Mouse (Mus musculus) embryonic facial prominence, embryonic 14.5 days (tissue): ENCODE measurements around the gene Tmem117. TPM values are rescaled to one million over a fixed set of nuclear protein-coding genes. Genes with fewer than 3 reads are reported as not detected.

Experiments used
- ATAC-seq: fragments of 200-750 bp; cut with Nextera tagmentation; 2 replicates; pipeline ENCODE4 v1.8.0; 2017; ENCODE audit warnings: low read depth, moderate number of reproducible peaks, moderate TSS enrichment
- DNase-seq: peaks from one replicate; pipeline ENCODE4 v3.0.0-alpha.2; 2015; ENCODE audit warnings: low spot score
- H3K27ac ChIP-seq: fragments of 300-500 bp; sonication (generic); replicated peaks from 2 replicates; pipeline ENCODE4 v1.5.1; 2014; ENCODE audit warnings: low read depth, mild to moderate bottlenecking, low read length, moderate library complexity
- H3K27me3 ChIP-seq: fragments of 300-500 bp; sonication (generic); replicated peaks from 2 replicates; pipeline ENCODE4 v1.6.1; 2014; ENCODE audit warnings: low read length; ENCODE audit not compliant: control insufficient read depth, insufficient read depth
- H3K36me3 ChIP-seq: fragments of 300-500 bp; sonication (generic); 2 replicates; pipeline ENCODE4 v1.6.1; 2014; ENCODE audit warnings: low read length, mixed read lengths; ENCODE audit not compliant: control insufficient read depth, insufficient read depth
- H3K4me1 ChIP-seq: fragments of 300-500 bp; sonication (generic); 2 replicates; pipeline ENCODE4 v1.6.1; 2014; ENCODE audit warnings: antibody characterized with exemption, low read length; ENCODE audit not compliant: control insufficient read depth, insufficient read depth
- H3K4me2 ChIP-seq: fragments of 300-500 bp; sonication (generic); 2 replicates; pipeline ENCODE4 v1.6.1; 2014; ENCODE audit warnings: low read depth, mild to moderate bottlenecking, low read length, moderate library complexity, mixed read lengths
- H3K4me3 ChIP-seq: fragments of 300-500 bp; sonication (generic); 2 replicates; pipeline ENCODE4 v1.5.1; 2014; ENCODE audit warnings: low read depth, mild to moderate bottlenecking, low read length
- H3K9ac ChIP-seq: fragments of 300-500 bp; sonication (generic); 2 replicates; pipeline ENCODE4 v1.6.1; 2014; ENCODE audit warnings: low read depth, mild to moderate bottlenecking, low read length, moderate library complexity, mixed read lengths
- H3K9me3 ChIP-seq: fragments of 300-500 bp; sonication (generic); 2 replicates; pipeline ENCODE4 v1.6.1; 2016; ENCODE audit warnings: low read length; ENCODE audit not compliant: control insufficient read depth
- WGBS: fragments of 180-500 bp; shearing (Covaris S2); extraction: QIAGEN DNeasy Blood & Tissue Kit; methylation state at CpG from one replicate; pipeline ENCODE4 v1.1.7; 2014; 5-methylcytosine and 5-hydroxymethylcytosine counted together
- polyA plus RNA-seq: library from polyadenylated mRNA; unstranded; fragments of >200 nt; fragmentation: Nextera tagmentation; extraction: Ambion mirVana; gene quantifications from 2 replicates; pipeline ENCODE4 v1.2.1, GENCODE M21; 2014

Gene Tmem117
- polyA plus RNA-seq, 1 experiment from 2014 or later, result 11.1 TPM

DNA sequence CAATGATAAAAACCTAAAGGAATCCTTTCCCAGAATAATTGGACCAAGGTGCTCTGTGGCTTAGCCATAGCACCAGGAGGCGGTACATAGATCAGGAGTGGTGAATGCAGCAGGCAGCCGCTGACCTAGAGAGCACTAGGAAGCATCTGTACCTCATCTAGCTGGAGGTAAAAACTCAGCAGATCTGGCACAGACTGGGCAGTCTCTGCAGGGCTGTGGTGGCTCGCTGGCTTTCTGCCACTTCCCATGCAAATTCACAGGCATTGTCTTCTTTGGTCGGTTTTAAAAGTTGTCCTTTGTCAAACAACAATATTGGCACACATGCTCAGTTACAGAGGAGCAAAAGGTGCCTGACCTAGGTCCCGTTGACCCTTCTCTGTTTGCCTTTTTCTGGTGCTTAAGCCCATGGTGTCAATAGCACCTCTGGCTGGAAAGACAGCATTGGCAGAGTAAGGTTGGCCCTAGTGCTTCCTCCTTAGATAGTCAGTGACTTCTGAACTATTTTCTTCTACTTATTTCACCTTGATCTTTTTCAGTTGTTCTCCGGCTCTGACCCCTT lies 420.2 kb downstream of the Tmem117 start:
- no peaks in the 10 kb centered on the region for H3K9me3 ChIP-seq
- no peak overlapping the region for H3K4me3 ChIP-seq
- ATAC-seq (no peak), DNase-seq (peak; percentile 36)
- no peak overlapping the region for H3K9ac ChIP-seq
- 58% methylated on average over 6 of the region's 6 CpGs for WGBS
- H3K4me1 ChIP-seq, result peaks cover 10% of the 10 kb centered on the region; the same call in 1 of the 2 replicates
- H3K27me3 ChIP-seq, result no peaks in the 10 kb centered on the region
- H3K36me3 ChIP-seq, result no peaks in the 10 kb centered on the region
- H3K27ac ChIP-seq, result no peak overlapping the region
- H3K4me2 ChIP-seq, result no peak overlapping the region

DNA sequence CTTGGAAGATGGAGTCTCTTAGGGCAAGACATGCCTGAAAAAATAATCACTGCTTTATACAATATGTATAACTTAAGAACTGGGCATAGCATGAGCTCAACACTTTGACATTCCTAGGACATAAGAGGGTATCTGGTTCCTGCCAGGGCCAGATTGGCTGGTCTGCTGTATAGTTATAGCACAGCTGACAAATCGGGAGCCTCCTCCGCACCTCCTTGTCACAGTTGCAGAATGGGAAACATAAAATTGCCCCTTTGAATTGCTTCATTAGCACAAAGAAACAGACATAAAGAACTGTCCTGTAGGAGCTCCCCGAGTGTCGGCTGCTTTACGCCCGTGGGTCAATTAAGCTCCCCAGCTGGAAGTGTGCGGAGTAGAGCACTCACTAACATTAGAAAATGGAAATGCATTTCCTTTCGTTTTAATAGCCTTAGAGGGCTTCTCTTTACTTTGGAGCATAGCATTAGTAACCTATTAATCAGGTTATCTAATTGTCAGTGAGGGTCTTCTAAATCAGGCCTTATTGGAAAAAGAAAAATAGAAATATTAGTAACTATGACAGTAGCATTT lies 426.1 kb downstream of the Tmem117 start:
- no peaks in the 10 kb centered on the region for H3K4me1 ChIP-seq

GRCm38 (mm10) chr15:95068023-95068422 lies 439.0 kb downstream of the Tmem117 start:
- WGBS, result 78% methylated on average over 1 of the region's 1 CpGs
- no peak for DNase-seq
- Histone ChIP-seq H3K4me1 (no peaks in the 10 kb centered on the region), H3K27ac (no peak overlapping the region), H3K4me2 (no peak overlapping the region), H3K36me3 (no peaks in the 10 kb centered on the region), H3K9ac (no peak overlapping the region), H3K4me3 (no peak overlapping the region), H3K9me3 (no peaks in the 10 kb centered on the region), H3K27me3 (no peaks in the 10 kb centered on the region)
- no peak for ATAC-seq

More for the DNA sequence above, 426.1 kb downstream of the Tmem117 start:
- DNase-seq (no peak), ATAC-seq (no peak)
- Histone ChIP-seq H3K4me2 (no peak overlapping the region), H3K9ac (no peak overlapping the region), H3K27ac (no peak overlapping the region), H3K27me3 (no peaks in the 10 kb centered on the region), H3K4me3 (no peak overlapping the region), H3K9me3 (no peaks in the 10 kb centered on the region), H3K36me3 (no peaks in the 10 kb centered on the region)
- 78% methylated on average over 8 of the region's 8 CpGs for WGBS

GRCm38 (mm10) chr15:95068799-95069198 lies 439.8 kb downstream of the Tmem117 start:
- 71% methylated on average over 1 of the region's 1 CpGs for WGBS

DNA sequence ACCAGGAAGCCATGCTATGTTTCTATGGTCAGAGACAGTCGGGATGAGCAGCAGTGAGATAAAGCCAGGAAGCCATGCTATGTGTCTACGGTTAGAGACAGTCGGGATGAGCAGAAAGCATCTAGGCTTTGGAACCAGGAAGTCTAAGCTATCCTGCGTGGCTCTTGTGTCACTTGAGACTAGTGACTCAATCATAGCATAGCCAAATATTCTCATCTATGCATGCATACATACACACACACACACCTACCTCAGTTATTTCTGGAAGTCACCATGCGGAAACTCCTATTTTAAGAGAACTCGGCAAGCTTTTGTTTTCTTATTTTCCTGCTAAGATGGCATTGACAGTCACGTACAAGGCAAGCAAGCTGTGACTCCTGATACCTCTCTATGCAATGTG lies 441.8 kb downstream of the Tmem117 start:
- Histone ChIP-seq H3K4me2 (no peak overlapping the region), H3K27me3 (no peaks in the 10 kb centered on the region), H3K27ac (no peak overlapping the region), H3K4me1 (no peaks in the 10 kb centered on the region), H3K4me3 (no peak overlapping the region), H3K9ac (no peak overlapping the region), H3K9me3 (no peaks in the 10 kb centered on the region), H3K36me3 (no peaks in the 10 kb centered on the region)
- DNase-seq (no peak), ATAC-seq (no peak)
- 90% methylated on average over 7 of the region's 7 CpGs for WGBS

More at GRCm38 (mm10) chr15:95068799-95069198, 439.8 kb downstream of the Tmem117 start:
- Histone ChIP-seq H3K36me3 (no peaks in the 10 kb centered on the region), H3K27ac (no peak overlapping the region), H3K4me2 (no peak overlapping the region), H3K27me3 (no peaks in the 10 kb centered on the region), H3K9ac (no peak overlapping the region), H3K4me3 (no peak overlapping the region), H3K9me3 (no peaks in the 10 kb centered on the region), H3K4me1 (no peaks in the 10 kb centered on the region)
- no peak for DNase-seq
- ATAC-seq, result no peak

DNA sequence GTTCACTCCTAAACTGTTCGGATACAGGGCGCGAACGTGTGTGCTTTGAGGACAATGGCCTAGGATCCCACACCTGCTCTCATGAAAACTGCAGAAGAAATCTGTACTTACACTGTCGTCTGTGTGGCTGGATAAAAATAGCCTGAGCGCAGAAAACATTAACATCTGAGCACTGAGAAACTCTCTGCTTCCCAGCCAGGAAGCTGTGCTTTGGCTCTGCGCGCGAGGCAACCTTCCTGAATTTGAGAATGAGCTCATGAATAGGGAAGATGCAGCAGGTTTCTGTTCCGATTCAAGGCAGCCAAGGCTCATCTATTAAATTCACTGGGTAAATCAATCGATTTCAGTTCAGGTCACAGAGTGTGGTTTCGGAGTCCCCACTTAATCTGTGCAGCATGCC lies 446.3 kb downstream of the Tmem117 start:
- H3K4me1 ChIP-seq, result no peaks in the 10 kb centered on the region
- 80% methylated on average over 12 of the region's 12 CpGs for WGBS
- no peak overlapping the region for H3K4me3 ChIP-seq
- no peaks in the 10 kb centered on the region for H3K9me3 ChIP-seq
- no peak overlapping the region for H3K27ac ChIP-seq
- no peak for ATAC-seq
- no peak for DNase-seq
- H3K27me3 ChIP-seq, result no peaks in the 10 kb centered on the region; the same call in 1 of the 2 replicates
- H3K9ac ChIP-seq, result no peak overlapping the region
- H3K36me3 ChIP-seq, result no peaks in the 10 kb centered on the region
- no peak overlapping the region for H3K4me2 ChIP-seq

- H3K4me1 ChIP-seq, result no peaks in the 10 kb centered on the region
- H3K9ac ChIP-seq, result no peak overlapping the region
- ATAC-seq (peak; percentile 33; the same call in 1 of the 2 replicates), DNase-seq (peak; percentile 26)
- 88% methylated on average over 11 of the region's 11 CpGs for WGBS
- H3K4me2 ChIP-seq, result no peak overlapping the region
- no peaks in the 10 kb centered on the region for H3K36me3 ChIP-seq
- no peak overlapping the region for H3K27ac ChIP-seq
- no peaks in the 10 kb centered on the region for H3K9me3 ChIP-seq
- no peaks in the 10 kb centered on the region; the same call in 1 of the 2 replicates for H3K27me3 ChIP-seq
- no peak overlapping the region for H3K4me3 ChIP-seq
These were observed 452.6 kb downstream of the Tmem117 start for GRCm38 (mm10) chr15:95081654-95082053.

GRCm38 (mm10) chr15:95085962-95086361 lies 456.9 kb downstream of the Tmem117 start:
- no peak overlapping the region for H3K4me2 ChIP-seq
- H3K9me3 ChIP-seq, result no peaks in the 10 kb centered on the region
- H3K36me3 ChIP-seq, result no peaks in the 10 kb centered on the region
- no peak for ATAC-seq
- H3K27ac ChIP-seq, result no peak overlapping the region
- DNase-seq, result no peak
- H3K9ac ChIP-seq, result no peak overlapping the region
- 76% methylated on average over 7 of the region's 7 CpGs for WGBS
- no peaks in the 10 kb centered on the region for H3K27me3 ChIP-seq
- H3K4me3 ChIP-seq, result no peak overlapping the region
- no peaks in the 10 kb centered on the region for H3K4me1 ChIP-seq

DNA sequence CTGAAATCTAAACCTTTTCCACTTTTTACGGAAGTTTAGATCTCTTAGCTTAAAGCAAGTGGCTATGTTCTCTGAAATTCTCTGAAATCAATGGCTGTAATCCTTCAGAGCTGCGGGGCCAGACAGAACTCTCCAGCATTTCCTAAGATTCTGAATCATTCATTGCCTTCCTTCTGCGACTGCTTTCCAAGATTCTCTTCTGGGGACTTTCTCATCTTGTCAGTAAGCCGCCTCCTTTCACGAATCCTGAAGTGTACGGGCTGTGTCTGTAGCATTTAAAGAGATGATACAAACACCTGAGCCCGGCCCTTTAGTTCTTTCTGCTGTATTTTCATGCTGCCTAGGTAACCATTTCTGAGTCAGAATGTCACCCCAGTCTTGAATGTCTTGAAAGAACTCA lies 471.1 kb downstream of the Tmem117 start:
- Histone ChIP-seq H3K27me3 (no peaks in the 10 kb centered on the region), H3K9ac (no peak overlapping the region), H3K4me3 (no peak overlapping the region), H3K27ac (no peak overlapping the region), H3K36me3 (no peaks in the 10 kb centered on the region), H3K4me2 (no peak overlapping the region), H3K4me1 (peaks cover 5% of the 10 kb centered on the region; the same call in 1 of the 2 replicates), H3K9me3 (no peaks in the 10 kb centered on the region)
- no peak for DNase-seq
- WGBS, result 89% methylated on average over 7 of the region's 7 CpGs
- no peak for ATAC-seq
